Mouse (Mus musculus) heart, embryonic 10.5 days (tissue): Measurements from ENCODE around the gene Arl15. TPM values are rescaled to one million over a fixed set of nuclear protein-coding genes. Genes with fewer than 3 reads are reported as not detected.

ENCODE experiments used
- DNase-seq: peaks from one replicate; pipeline ENCODE4 v3.0.0-alpha.2; 2017; ENCODE audit warnings: low spot score
- H3K27ac ChIP-seq: fragments of 300-500 bp; sonication (generic); 2 replicates; pipeline ENCODE4 v1.5.1; 2016; ENCODE audit warnings: mild to moderate bottlenecking
- H3K27me3 ChIP-seq: fragments of 300-500 bp; sonication (generic); 2 replicates; pipeline ENCODE4 v1.6.1; 2016; ENCODE audit warnings: mild to moderate bottlenecking; ENCODE audit not compliant: poor library complexity, insufficient read depth, severe bottlenecking
- H3K36me3 ChIP-seq: fragments of 300-500 bp; sonication (generic); 2 replicates; pipeline ENCODE4 v1.6.1; 2016; ENCODE audit warnings: mild to moderate bottlenecking, moderate library complexity
- H3K4me1 ChIP-seq: fragments of 300-500 bp; sonication (generic); 2 replicates; pipeline ENCODE4 v1.6.1; 2016; ENCODE audit warnings: mild to moderate bottlenecking
- H3K4me3 ChIP-seq: fragments of 300-500 bp; sonication (generic); 2 replicates; pipeline ENCODE4 v1.5.1; 2016; ENCODE audit warnings: mild to moderate bottlenecking, moderate library complexity
- H3K9me3 ChIP-seq: fragments of 300-500 bp; sonication (generic); 2 replicates; pipeline ENCODE4 v1.6.1; 2016; ENCODE audit warnings: mild to moderate bottlenecking, moderate library complexity
- WGBS: fragments of 180-500 bp; shearing (Covaris S2); methylation state at CpG from one replicate; pipeline ENCODE4 v1.1.7; 2016; 5-methylcytosine and 5-hydroxymethylcytosine counted together
- polyA plus RNA-seq: library from polyadenylated mRNA; unstranded; fragments of >200 nt; fragmentation: Nextera tagmentation; extraction: Ambion mirVana; gene quantifications from 2 replicates; pipeline ENCODE4 v1.2.1, GENCODE M21; 2016

Arl15 gene
- polyA plus RNA-seq, 1 experiment from 2014 or later: 8.9 TPM

DNA sequence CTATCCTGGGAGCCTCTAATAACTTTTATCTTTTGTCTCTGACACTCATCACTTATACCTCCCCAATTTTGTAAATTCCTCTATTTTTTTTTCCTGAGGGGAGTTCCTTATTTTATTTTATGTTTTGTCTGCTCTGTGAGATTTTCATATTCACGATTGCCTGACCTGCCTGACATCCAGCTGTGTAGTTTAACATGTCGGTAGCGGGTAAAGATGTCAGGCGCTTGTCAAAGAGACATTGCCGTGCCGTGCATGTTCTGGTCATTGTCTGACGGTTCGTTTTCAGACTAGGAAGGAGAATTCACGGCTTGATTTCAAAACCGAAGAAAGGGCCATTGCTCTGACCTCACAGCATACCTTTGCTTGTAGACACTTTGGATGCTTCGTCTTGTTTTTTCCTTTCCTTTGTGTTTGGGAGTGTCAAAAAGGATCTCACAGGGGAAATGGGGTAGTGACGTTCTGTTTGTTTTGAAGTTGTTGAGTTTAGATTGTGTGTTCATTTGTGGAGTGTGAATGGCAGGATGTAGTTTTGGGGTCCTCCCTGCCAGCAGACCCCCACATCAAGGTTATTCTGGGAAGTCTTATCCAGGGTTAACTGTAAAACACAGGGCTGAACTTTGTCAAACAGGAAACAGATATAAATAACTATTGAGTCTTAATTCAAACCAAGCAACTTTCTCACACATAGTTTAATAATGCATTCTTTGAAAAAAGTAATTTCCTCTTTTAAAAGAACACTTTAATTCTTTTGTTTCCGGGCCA is 60.4 kb downstream of the Arl15 start:
- Histone ChIP-seq H3K27ac (no peak overlapping the region), H3K4me1 (peaks cover 52% of the 10 kb centered on the region), H3K27me3 (no peaks in the 10 kb centered on the region), H3K9me3 (no peaks in the 10 kb centered on the region), H3K4me3 (no peak overlapping the region), H3K36me3 (0 out of 2 replicates have a peak, but pooled peaks cover 1% of the 10 kb centered on the region)
- no peak for DNase-seq
- 68% methylated on average over 13 of the region's 13 CpGs for WGBS

DNA sequence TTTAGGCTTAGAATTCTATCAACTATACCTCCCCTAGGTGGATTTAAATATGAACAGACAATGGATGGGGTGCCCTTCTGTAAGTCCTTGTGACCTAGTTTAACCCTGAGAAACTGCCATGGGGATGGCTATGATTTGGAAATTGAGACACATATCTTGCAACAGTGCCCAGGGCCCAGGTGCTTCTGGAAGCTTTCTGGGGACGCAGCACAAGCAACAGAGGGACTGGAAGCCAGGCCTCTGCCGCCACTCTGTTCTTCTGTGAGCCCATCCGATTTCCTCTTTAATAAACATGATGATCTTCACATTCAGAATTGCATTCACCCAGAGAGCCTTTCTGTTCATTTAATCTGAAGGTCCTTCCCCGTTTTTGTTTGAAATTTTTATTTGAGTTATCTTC is 62.6 kb downstream of the Arl15 start:
- peaks cover 46% of the 10 kb centered on the region for H3K4me1 ChIP-seq
- 84% methylated on average over 4 of the region's 4 CpGs for WGBS
- no peaks in the 10 kb centered on the region for H3K27me3 ChIP-seq
- DNase-seq: peak; percentile 67
- no peaks in the 10 kb centered on the region for H3K36me3 ChIP-seq
- no peak overlapping the region for H3K27ac ChIP-seq
- no peak overlapping the region for H3K4me3 ChIP-seq
- no peaks in the 10 kb centered on the region for H3K9me3 ChIP-seq

DNA sequence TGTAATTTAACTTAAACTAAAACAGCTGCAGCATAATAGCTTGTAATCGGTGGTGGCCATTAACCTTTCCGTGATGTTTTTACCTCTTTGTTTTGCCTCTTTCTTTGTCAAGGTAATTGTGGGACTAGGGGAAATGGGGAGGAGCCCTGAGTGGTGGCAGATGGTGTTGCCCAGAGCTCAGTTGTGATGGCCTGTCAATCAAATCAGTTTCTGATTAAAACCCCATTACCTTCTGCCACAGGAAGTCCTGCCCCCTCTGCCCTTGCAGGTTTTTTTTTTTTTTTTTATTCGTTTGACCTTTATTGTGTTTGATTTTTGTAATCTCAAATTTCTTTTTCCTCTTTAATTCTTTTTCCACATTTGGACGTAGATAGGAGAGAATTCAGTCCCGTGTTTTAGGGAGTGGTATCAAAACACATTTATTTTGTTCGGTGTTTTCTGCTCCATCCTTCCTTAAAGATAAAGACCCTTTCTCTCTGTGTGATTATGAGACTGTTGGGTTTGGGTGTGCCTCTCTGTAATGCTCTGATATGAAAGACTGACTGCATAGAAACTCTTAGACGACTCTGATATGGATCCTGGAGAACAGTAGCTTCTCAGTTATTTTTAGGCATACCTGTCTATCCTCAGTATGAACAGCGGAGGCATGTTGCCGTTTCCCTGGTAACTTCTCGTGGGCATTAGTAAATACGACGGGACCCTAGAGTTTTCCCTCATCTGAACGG is 64.5 kb downstream of the Arl15 start:
- Histone ChIP-seq H3K27me3 (no peaks in the 10 kb centered on the region), H3K27ac (peak overlapping the region; percentile 42), H3K4me1 (peaks cover 58% of the 10 kb centered on the region), H3K9me3 (no peaks in the 10 kb centered on the region), H3K4me3 (no peak overlapping the region), H3K36me3 (no peaks in the 10 kb centered on the region)
- 42% methylated on average over 13 of the region's 13 CpGs for WGBS
- DNase-seq: peak; percentile 67

DNA sequence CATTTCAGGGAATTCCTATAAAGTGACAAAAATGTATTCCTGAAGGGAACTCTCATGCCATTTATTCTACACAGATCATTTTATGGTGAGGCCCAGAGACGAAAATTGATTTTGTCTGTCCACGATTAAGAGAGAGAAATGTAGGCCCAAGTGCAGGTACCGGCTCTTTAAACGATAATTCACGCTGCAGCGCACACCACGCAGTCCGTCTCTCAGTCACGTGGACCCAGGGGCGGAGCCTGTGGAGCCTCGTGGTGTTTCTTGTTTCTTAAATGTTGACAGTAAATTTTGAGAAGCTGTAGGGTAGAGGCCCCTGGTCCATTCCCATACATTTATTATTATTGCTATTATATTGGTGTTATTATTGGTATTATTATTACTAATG is 65.1 kb downstream of the Arl15 start:
- peak overlapping the region; percentile 42 for H3K27ac ChIP-seq

DNA sequence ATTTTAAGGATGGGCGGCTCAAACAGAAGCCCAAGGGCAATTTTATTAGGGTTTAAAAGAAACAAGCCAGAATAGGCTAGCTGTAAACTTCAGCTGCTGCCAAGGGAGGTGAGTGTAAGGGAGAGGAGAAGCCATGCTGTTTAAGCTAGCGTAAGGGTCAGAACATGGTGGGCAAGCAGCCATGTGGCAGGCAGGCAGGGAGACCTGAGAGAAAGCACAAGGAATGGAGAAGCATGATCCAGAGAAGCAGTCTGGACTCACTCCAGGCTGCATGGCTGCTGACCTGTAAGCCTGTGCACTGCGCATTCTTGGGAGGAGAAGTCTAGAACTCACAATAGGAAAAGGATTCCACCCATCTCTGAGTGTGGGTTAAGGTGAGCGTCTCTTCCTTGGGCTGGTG is 66.5 kb downstream of the Arl15 start:
- Histone ChIP-seq H3K27ac (peak overlapping the region; percentile 16; the same call in 1 of the 2 replicates), H3K9me3 (no peaks in the 10 kb centered on the region), H3K4me3 (no peak overlapping the region), H3K4me1 (peaks cover 41% of the 10 kb centered on the region), H3K27me3 (no peaks in the 10 kb centered on the region), H3K36me3 (no peaks in the 10 kb centered on the region)
- 90% methylated on average over 4 of the region's 4 CpGs for WGBS
- DNase-seq: peak; percentile 46

More for the DNA sequence above, 65.1 kb downstream of the Arl15 start:
- peak; percentile 70 for DNase-seq
- Histone ChIP-seq H3K4me3 (no peak overlapping the region), H3K9me3 (no peaks in the 10 kb centered on the region), H3K27me3 (no peaks in the 10 kb centered on the region), H3K4me1 (peaks cover 56% of the 10 kb centered on the region), H3K36me3 (no peaks in the 10 kb centered on the region)
- 78% methylated on average over 11 of the region's 11 CpGs for WGBS

DNA sequence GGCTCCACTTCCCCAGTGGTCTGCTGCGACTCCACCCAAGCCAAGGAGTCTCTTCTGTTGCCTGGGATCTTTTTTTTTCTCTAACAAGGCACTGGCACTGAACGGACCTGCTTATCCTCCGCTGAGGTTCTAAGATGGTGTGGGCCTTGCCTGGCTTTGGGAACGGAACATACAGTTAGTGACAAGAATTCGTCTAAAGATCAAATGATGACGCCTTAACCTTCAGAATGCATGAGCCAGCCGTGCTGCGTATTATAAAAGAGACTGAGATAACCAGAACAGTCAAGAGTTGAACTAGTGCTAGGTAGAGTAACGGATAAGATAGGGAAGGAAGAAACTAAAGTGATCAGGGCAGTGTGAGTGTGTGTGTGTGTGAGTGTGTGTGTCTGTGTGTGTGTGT is 66.9 kb downstream of the Arl15 start:
- peak; percentile 65 for DNase-seq
- WGBS: 70% methylated on average over 9 of the region's 9 CpGs
- H3K27ac ChIP-seq: peak overlapping the region; percentile 16; the same call in 1 of the 2 replicates
- no peak overlapping the region for H3K4me3 ChIP-seq
- H3K27me3 ChIP-seq: no peaks in the 10 kb centered on the region
- H3K4me1 ChIP-seq: peaks cover 41% of the 10 kb centered on the region
- H3K36me3 ChIP-seq: no peaks in the 10 kb centered on the region
- no peaks in the 10 kb centered on the region for H3K9me3 ChIP-seq

DNA sequence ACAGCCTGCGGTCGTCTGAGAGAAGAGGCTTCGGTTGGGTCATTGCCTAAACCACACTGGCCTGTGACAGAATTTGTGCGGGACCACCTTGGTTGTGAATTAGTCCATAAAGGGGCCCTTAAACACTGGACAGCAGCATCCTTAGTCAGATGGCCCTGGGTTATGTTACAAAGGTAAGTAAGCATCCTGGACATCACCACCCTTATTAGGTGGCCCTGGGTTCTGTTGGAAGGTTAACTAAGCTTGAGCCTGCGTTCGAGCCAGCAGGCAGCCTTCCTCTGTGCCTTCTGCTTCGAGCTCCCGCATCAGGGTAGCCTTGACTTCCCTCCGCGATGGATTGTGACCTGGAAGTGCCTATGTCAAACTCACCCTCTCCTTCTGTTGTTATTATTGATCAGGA is 68.6 kb downstream of the Arl15 start:
- WGBS: 78% methylated on average over 10 of the region's 10 CpGs

DNA sequence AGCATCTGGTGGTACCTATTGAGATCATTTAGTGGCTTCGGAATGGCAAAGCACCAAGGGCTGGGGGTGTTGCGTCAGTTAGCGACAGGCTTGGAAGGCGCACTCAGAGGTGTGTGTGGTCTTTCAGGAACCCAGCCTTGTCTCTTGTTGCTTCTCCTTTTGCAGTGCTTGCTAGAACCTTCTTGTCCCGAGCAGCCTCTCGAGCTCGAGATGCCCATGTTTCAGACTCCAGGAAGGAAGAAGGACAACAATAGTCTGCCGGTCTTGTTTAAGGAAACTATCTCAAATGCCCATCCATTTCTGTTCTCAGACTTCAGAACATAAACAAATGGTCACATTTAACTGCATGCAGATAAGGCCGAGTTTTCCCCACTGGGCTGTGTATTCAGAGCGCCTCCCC is 69.4 kb downstream of the Arl15 start:
- Histone ChIP-seq H3K9me3 (no peaks in the 10 kb centered on the region), H3K36me3 (no peaks in the 10 kb centered on the region), H3K4me1 (peaks cover 35% of the 10 kb centered on the region), H3K27me3 (no peaks in the 10 kb centered on the region), H3K27ac (no peak overlapping the region), H3K4me3 (no peak overlapping the region)
- 54% methylated on average over 10 of the region's 10 CpGs for WGBS
- DNase-seq: peak; percentile 56

More for the DNA sequence above, 68.6 kb downstream of the Arl15 start:
- peaks cover 41% of the 10 kb centered on the region for H3K4me1 ChIP-seq
- H3K9me3 ChIP-seq: no peaks in the 10 kb centered on the region
- H3K36me3 ChIP-seq: no peaks in the 10 kb centered on the region
- peak; percentile 66 for DNase-seq
- no peaks in the 10 kb centered on the region for H3K27me3 ChIP-seq
- H3K27ac ChIP-seq: 0 out of 2 replicates have a peak overlapping the region, but pooled peaks have one; percentile 1
- H3K4me3 ChIP-seq: no peak overlapping the region

DNA sequence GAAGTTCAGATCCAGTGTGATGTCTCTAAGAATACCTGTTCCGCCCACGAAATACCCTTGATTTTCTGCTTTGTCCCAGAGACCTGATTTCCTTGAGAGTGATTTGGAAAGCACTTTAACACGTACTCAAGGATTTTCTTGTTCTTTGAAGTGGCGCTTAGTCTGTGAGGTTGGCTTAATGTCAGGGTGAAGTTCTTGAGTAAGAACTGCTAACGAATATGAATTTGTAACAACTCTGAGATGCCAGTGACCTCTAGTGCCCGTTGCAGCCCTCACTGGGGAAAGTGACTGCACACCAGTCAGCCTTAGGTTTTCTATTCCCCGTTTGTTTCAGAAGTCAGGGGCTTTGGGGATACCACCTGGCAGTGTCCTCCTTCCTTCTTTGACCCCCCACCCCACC is 70.0 kb downstream of the Arl15 start:
- H3K27ac ChIP-seq: no peak overlapping the region
- peak; percentile 52 for DNase-seq
- no peak overlapping the region for H3K4me3 ChIP-seq
- peaks cover 30% of the 10 kb centered on the region for H3K4me1 ChIP-seq
- 59% methylated on average over 7 of the region's 7 CpGs for WGBS
- H3K36me3 ChIP-seq: no peaks in the 10 kb centered on the region
- H3K27me3 ChIP-seq: no peaks in the 10 kb centered on the region
- no peaks in the 10 kb centered on the region for H3K9me3 ChIP-seq

DNA sequence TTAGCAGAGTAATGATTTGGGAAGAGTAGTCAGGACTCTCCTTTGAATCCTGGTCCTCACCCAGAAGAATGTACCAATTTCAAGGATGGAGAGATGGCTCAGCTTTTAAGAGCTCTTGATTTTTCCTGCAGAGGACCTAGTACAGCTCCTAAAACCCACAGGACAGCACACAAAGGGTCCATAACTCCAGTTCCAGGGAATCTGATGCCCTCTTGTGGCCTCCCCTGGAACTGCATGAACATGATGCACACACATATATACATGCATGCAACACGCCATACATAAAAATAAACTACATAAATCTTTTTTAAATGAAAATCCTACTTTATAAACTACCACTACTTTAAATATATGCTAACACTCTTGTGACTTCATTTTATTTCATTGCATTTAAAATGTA is 70.6 kb downstream of the Arl15 start:
- peak; percentile 76 for DNase-seq
- no peak overlapping the region for H3K4me3 ChIP-seq
- no peaks in the 10 kb centered on the region for H3K9me3 ChIP-seq
- H3K4me1 ChIP-seq: peaks cover 32% of the 10 kb centered on the region
- H3K36me3 ChIP-seq: no peaks in the 10 kb centered on the region
- 53% methylated on average over 1 of the region's 1 CpGs for WGBS
- no peaks in the 10 kb centered on the region for H3K27me3 ChIP-seq
- H3K27ac ChIP-seq: no peak overlapping the region

DNA sequence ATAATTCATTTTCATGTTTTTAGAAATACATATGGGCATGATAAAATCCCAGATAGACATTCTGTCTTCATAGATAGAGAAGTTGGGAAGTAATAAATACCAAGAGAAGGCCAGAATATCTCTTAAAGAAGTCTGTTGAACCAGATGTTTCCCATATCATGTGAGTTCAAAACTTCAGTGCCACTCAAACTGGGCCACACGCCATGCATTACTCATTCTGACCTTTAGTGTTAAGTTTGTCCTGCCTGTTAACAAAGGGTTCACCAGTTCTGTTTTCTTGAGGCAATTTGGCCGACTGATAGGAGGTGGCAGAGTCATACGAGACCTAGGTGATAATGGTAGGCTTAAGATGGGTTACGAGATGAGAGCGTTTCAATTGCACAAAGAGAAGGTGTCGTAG is 71.1 kb downstream of the Arl15 start:
- peaks cover 32% of the 10 kb centered on the region for H3K4me1 ChIP-seq
- DNase-seq: peak; percentile 61
- no peak overlapping the region for H3K4me3 ChIP-seq
- H3K27ac ChIP-seq: no peak overlapping the region; the same call in 1 of the 2 replicates
- 53% methylated on average over 6 of the region's 6 CpGs for WGBS
- no peaks in the 10 kb centered on the region for H3K36me3 ChIP-seq
- H3K9me3 ChIP-seq: no peaks in the 10 kb centered on the region
- H3K27me3 ChIP-seq: no peaks in the 10 kb centered on the region

DNA sequence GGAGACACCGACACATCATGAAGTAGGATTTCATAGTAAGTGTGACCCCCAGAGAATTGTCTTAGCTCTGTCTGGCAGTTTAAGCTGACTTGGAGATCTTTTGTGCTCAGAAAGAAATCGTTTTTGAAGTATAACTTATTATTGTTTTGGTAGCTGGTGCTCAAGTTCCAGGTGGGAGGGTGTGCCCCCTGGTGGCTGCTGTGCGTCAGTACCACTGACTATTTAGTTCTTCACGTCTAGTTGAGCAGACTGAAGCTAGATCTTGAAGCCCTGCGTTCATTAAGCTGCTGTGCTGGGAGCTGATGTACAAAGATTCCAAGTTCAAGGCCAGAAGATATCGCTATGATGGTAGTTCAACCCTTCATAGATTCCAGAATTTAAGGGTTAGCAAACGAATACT is 71.5 kb downstream of the Arl15 start:
- Histone ChIP-seq H3K36me3 (no peaks in the 10 kb centered on the region), H3K27me3 (no peaks in the 10 kb centered on the region), H3K4me3 (no peak overlapping the region), H3K4me1 (peaks cover 35% of the 10 kb centered on the region), H3K9me3 (no peaks in the 10 kb centered on the region), H3K27ac (no peak overlapping the region; the same call in 1 of the 2 replicates)
- no peak for DNase-seq
- 38% methylated on average over 7 of the region's 7 CpGs for WGBS

DNA sequence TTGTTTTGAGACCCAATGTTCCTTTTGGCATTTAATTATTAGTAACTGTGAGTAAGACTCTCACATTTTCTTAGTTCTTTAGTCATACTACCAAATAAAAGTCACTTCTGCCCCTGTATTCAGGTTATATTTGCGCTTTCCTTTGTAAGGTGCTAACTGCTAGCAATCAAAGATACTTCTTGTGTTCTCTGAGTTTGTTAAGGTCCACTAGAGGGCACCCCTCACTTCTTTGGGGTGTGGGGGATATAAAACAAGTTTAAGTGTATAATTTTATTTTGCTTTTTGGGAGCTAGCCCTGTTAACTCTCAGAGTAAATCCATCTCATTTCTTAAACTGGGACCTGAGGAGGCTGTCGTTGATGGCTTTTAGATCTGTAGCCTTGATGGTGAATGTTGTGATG is 73.4 kb downstream of the Arl15 start:
- DNase-seq: no peak
- Histone ChIP-seq H3K4me1 (peaks cover 36% of the 10 kb centered on the region), H3K9me3 (no peaks in the 10 kb centered on the region), H3K27ac (no peak overlapping the region), H3K36me3 (no peaks in the 10 kb centered on the region), H3K27me3 (no peaks in the 10 kb centered on the region), H3K4me3 (no peak overlapping the region)
- 85% methylated on average over 2 of the region's 2 CpGs for WGBS
